Mouse (Mus musculus) spleen, postnatal 14 days (tissue): ENCODE results near the gene Pcsk4.

Experiments
- DNase-seq, 2 experiments: peaks; one replicate each; pipeline ENCODE4 v3.0.0; 2021 to 2022; ENCODE audit warnings: low spot score in 2 of 2

Gene Pcsk4

DNA sequence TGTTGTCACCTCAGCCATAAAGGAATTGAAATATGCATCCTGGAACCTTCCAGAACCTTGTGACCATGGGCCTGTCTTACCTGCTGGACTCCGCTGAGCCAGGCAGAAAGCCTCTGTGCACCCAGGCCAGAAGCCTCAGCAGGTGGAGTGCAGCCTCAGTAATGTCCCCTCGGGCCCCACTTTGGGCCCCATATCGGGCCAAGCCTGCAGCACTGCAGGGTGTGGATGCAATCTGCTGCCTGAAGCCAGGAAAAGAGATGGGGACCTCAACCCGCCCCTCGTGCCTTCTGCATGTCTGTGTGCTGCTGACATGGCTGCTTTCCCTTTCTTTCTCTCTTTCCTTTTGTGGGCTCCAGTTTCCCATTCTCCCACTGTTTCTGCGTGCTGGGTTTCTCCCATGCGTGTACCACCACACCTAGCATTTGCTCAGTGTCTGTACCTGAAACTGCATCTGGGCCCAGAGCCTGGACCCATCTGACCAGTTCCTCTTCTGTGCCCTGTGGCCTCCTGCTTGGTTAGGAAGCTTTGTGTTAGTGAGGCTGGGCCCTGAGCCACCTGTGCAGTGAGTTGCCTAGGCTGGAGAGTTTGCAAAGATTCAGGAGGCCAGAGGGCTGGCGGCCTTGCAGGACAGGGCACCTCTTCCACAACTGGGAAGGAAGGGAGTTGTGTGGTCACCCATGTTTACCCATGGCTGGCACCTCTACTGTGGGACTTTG is 57.3 kb downstream of the Pcsk4 start:
- DNase-seq: no peak
